Mouse (Mus musculus) ES-E14 (cell line): ENCODE data around the gene Smim1.

Experiments used
- HCFC1 ChIP-seq: IDR thresholded peaks from 2 replicates; pipeline ENCODE4 v1.6.1; 2012; ENCODE audit warnings: low read length, inconsistent platforms, borderline replicate concordance; ENCODE audit not compliant: insufficient read depth
- MAFK ChIP-seq: IDR thresholded peaks from 2 replicates; pipeline ENCODE4 v1.6.1; 2014; ENCODE audit warnings: mild to moderate bottlenecking, low read depth, low read length, inconsistent platforms; ENCODE audit not compliant: insufficient read depth
- ZC3H11A ChIP-seq: IDR thresholded peaks from 2 replicates; pipeline ENCODE4 v1.6.1; 2012; ENCODE audit warnings: low read depth, mild to moderate bottlenecking, inconsistent platforms, low read length, borderline replicate concordance
- ZNF384 ChIP-seq: IDR thresholded peaks from 2 replicates; pipeline ENCODE4 v1.6.1; 2012; ENCODE audit warnings: low read depth, low read length, inconsistent platforms

- TF ChIP-seq ZC3H11A (no peak), HCFC1 (no peak), ZNF384 (no peak), MAFK (no peak)
These were observed 10.6 kb downstream of the Smim1 start for GRCm38 (mm10) chr4:154015476-154015875.
